Mouse (Mus musculus) hematopoietic stem cell, adult 5-6 weeks (primary cell): ENCODE data around the gene Pabpn1. TPM values are rescaled to one million over a fixed set of nuclear protein-coding genes. Genes with fewer than 3 reads are reported as not detected.

Experiments used
- ATAC-seq, 2 experiments: fragments of 125-278 bp in 1 of 2; replicated peaks in 1 of 2; 2 replicates each; pipeline ENCODE4 v1.8.0; 2016 to 2017; ENCODE audit warnings: inconsistent platforms in 2 of 2, mild to moderate bottlenecking in 2 of 2, moderate number of reproducible peaks in 2 of 2, low read depth in 1 of 2, moderate TSS enrichment in 1 of 2; ENCODE audit not compliant: low FRiP score in 2 of 2, poor library complexity in 2 of 2, severe bottlenecking in 2 of 2, insufficient read depth in 1 of 2, low TSS enrichment in 1 of 2
- total RNA-seq: library from RNA; stranded (forward); fragments of 172-1452, 232-1000 nt; gene quantifications from 2 replicates; pipeline ENCODE4 v1.2.3, GENCODE M21; 2017

The Pabpn1 gene
- 268 and 313 TPM in 2 replicates for total RNA-seq

- no peak for ATAC-seq
Measured at GRCm38 (mm10) chr14:54892200-54892599, at the start of gene Pabpn1. Pabpn1 (plus strand) TSS chr14:54892500.

GRCm38 (mm10) chr14:54843461-54843860 is 48.8 kb upstream of the Pabpn1 start:
- no peak for ATAC-seq

GRCm38 (mm10) chr14:54855726-54856125 is 36.6 kb upstream of the Pabpn1 start:
- ATAC-seq = no peak

- ATAC-seq = no peak
Measured at GRCm38 (mm10) chr14:54856703-54857102, 35.6 kb upstream of the Pabpn1 start.

GRCm38 (mm10) chr14:54857891-54858290 is 34.4 kb upstream of the Pabpn1 start:
- no peak for ATAC-seq

GRCm38 (mm10) chr14:54860511-54860910 is 31.8 kb upstream of the Pabpn1 start:
- ATAC-seq = 0 out of 4 replicates have a peak, but pooled peaks of 1 of the 2 experiments have one; percentile 33

GRCm38 (mm10) chr14:54863501-54864312 is 28.6 kb upstream of the Pabpn1 start:
- ATAC-seq = peak; percentile 96 to 98

GRCm38 (mm10) chr14:54864313-54865036 is 27.8 kb upstream of the Pabpn1 start:
- peak; percentile 8 to 54; a peak in 2 of 4 replicates for ATAC-seq

- no peak for ATAC-seq
Measured at GRCm38 (mm10) chr14:54865626-54866025, 26.7 kb upstream of the Pabpn1 start.

GRCm38 (mm10) chr14:54866268-54866667 is 26.0 kb upstream of the Pabpn1 start:
- no peak for ATAC-seq

GRCm38 (mm10) chr14:54866936-54867335 is 25.4 kb upstream of the Pabpn1 start:
- no peak for ATAC-seq

- ATAC-seq = no peak
Measured at GRCm38 (mm10) chr14:54868026-54868425, 24.3 kb upstream of the Pabpn1 start.

GRCm38 (mm10) chr14:54870861-54871260 is 21.4 kb upstream of the Pabpn1 start, which contains the start of gene Homez:
Homez (minus strand) TSS chr14:54870961.
- ATAC-seq = no peak

GRCm38 (mm10) chr14:54874165-54874564 is 18.1 kb upstream of the Pabpn1 start:
- ATAC-seq = no peak

- peak; percentile 6 to 34; a peak in 2 of 4 replicates for ATAC-seq
Measured at GRCm38 (mm10) chr14:54875844-54876538, 16.3 kb upstream of the Pabpn1 start.

- peak; percentile 72 to 73 for ATAC-seq
Measured at GRCm38 (mm10) chr14:54876539-54877047, 15.7 kb upstream of the Pabpn1 start.

- peak; percentile 52 to 75 for ATAC-seq
Measured at GRCm38 (mm10) chr14:54877048-54877715, 15.1 kb upstream of the Pabpn1 start, which contains the start of gene Ppp1r3e. Ppp1r3e (minus strand) TSS chr14:54877550.
